Mouse (Mus musculus) lung, adult 2 months (tissue): ENCODE data around the gene Cnpy3.

Experiments used
- CTCF ChIP-seq: fragments of 200-500 bp; IDR thresholded peaks from 2 replicates; pipeline ENCODE4 v1.5.1; 2011; ENCODE audit warnings: mild to moderate bottlenecking, low read length, control low read depth; ENCODE audit not compliant: insufficient read depth
- POLR2A ChIP-seq: fragments of 200-500 bp; IDR thresholded peaks from 2 replicates; pipeline ENCODE4 v1.6.1; 2011; ENCODE audit warnings: low read depth, mild to moderate bottlenecking, control low read depth, low read length, borderline replicate concordance; ENCODE audit errors: extremely low read depth

GRCm38 (mm10) chr17:46776087-46776486, 24.1 kb upstream of the Cnpy3 start:
- TF ChIP-seq CTCF (no peak), POLR2A (no peak)
